Mouse (Mus musculus) adrenal gland, adult 8-10 months (tissue): ENCODE measurements around the gene Fam160b1. TPM values are rescaled to one million over a fixed set of nuclear protein-coding genes. Genes with fewer than 3 reads are reported as not detected.
A peak's percentile ranks its signal among the peaks of the same experiment; 100 is the strongest.

Experiments
- DNase-seq: peaks from one replicate; pipeline ENCODE4 v3.0.0; 2022
- total RNA-seq, 4 experiments: library from RNA; stranded (reverse); gene quantifications; 2 replicates each; pipeline ENCODE4 v1.2.4; 2022

The Fam160b1 gene
- total RNA-seq, 4 experiments from 2014 or later = 20.8 to 26.1 (median 24.4) TPM

DNA sequence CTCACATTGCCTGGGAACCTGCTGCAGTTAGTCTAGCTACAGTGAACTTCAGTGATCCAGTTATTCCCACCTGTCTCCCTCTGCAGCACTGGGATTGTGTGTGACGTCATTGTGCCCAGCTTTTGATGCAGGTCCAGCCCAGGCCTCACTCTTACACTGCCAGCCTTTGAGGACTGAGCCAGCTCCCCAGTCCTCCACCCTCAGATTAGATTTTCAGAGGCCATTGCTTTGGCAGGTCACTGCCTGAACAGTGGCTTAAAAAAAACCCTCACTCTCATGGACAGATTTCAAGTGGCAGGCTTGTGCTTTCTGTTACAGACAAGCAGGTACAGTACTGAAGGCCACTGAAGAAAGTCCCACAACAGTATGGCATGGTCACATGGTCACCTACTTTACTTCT lies 15.8 kb upstream of the Fam160b1 start:
- DNase-seq = no peak

DNA sequence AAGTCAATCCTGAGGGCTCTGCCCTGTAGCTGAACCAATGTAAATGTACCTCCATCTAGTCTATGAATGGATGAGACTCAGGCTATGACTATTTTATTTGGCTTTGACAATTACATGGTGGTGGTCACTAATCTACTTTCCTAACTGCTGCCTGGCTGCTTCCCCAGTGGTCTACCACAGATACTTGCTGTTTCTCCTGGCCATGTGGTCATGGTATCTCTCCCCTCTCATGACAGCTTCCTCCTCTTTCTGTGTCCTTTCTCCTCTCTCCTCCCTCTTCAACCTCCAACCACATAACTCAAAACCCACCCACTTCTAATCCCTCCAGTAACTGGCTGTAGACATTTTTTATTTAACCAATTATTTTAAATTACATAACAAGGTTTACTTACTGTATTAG lies 11.4 kb upstream of the Fam160b1 start:
- no peak for DNase-seq

DNA sequence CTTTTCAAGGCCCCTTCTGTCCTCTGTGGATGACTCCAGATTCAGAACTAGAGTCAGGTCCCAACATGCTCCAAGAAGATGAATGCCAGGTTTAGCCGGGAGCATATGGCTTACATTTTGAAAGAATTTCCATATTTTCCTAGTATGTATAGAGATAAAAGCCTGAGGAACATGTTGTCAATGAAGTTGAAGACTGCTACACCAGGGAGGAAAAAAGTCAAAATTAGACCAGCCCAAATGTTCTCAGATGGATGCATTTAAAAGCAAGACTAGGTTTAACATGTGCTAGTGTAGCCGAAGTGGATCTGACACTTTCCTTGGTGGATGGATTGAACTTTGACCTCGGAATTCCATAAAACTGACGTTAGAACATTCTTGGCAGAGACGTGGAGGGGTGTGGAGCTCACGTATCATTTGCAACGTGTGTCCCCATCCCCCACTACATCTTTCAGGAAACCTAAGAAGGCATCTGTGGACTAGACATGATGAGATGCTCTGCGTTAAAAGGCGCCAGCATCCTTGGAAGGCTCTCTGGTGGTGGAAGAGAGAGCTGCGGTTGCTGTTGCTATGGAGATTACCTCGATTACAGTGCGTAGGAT lies 8.0 kb upstream of the Fam160b1 start:
- no peak for DNase-seq

DNA sequence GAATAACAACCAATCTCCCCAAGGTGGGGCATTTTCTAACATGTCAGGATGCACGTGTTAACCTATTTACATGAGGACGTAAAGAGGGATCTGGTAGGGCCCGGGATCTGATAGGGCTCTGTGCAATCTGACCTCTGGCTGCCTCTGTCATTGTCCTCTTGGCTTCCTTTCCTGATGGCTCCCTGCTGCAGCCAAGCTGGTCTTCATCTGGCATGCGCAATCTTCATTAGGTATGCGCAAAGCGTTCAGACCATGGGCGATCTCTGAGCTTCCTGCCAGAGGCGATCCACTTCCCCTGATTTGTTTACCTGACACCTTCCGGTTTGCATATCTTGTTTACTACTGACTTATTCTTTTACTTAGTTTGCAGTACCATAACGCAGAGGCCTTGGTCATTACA lies 7.3 kb upstream of the Fam160b1 start:
- DNase-seq = no peak

DNA sequence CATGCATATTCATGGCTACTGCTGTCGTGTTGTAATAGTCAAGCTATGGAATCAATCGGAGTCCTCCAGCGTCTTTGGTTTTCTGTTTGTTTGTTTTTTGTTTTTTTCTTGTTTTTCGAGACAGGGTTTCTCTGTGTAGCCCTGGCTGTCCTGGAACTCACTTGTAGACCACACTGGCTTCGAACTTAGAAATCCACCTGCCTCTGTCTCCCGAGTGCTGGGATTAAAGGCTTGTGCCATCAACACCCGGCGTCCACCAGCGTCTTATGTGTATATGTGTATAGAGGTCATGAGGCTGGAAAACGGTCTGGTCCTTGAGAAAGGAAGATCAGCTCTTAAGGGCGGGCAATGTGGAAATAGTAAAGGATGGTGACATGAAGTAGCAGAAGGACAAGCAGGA lies 6.4 kb upstream of the Fam160b1 start:
- DNase-seq = no peak

DNA sequence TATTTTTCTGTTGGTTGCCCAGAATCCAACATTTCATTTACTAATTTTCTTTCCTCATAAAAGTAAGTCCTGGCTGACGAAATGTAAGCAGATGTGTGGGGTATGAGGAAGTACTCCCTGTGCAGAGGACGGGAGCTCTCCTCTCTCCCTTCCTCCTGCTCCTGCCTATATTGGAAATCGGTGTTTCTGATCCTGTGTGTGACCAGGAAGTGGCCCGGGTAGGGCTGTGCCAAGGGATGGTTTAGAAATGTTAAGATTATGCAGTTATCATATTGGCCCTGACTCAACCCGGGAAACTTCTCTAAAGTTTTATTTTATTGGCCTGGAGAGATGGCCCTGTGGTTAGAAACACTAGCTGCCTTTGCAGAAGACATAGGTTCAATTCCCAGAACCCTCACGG lies 5.8 kb upstream of the Fam160b1 start:
- no peak for DNase-seq

DNA sequence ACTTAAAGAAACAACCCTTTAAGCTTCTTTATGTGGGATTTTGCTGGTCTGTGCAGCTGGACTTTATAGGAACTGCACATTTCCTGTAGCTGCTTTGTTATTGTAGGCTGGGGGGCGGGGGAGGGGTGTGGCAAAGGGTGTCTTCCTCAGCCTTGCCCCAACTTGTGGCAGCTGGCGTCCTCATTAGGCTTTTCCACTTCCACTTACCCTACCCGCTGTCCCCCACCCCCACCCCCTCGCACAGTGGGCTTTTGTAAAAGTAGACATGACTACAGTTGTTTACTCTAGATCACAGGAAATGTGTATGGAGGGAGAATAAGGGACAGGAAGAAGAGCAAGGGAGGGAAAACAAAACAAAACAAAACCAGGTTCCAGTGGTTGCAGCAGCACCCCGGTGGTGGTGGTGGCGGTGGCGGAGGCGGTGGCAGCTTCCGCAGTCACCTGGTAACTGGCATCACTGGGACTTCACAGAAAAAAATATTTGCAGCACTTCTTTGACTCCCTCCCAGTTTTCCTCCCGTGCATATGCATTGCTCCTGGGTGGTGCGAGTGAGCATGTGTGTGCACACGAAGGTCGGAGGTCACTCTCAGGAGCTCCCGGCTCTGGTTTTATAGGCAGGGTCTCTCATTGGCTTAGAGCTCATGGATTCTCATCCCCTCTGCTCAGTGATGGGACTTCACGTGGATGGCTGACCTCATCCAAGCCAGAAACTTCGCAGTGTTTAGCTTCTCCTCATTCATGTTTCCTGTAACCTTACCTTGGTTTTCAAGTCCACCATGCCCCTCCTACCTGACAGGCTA lies 4.8 kb upstream of the Fam160b1 start:
- no peak for DNase-seq

DNA sequence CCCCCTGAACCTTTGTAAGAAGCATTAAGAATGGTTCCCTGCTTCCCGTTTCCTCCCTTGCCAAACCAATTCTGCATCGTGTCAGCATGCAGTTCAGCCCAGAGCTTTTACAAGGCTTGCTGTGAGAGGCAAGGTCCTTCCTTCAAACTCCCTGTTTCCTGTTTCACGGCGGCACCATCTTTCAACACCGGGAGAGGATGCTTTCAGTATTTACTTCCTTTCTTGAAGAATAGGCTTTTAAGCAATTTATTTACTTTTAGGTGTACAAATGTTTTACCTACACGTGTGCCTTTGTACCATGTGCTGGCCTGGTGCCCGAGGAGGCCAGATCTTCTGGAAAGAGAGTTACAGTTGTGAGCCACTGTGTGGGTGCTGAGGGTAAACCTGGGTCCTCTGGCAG lies 4.2 kb upstream of the Fam160b1 start:
- DNase-seq = no peak

DNA sequence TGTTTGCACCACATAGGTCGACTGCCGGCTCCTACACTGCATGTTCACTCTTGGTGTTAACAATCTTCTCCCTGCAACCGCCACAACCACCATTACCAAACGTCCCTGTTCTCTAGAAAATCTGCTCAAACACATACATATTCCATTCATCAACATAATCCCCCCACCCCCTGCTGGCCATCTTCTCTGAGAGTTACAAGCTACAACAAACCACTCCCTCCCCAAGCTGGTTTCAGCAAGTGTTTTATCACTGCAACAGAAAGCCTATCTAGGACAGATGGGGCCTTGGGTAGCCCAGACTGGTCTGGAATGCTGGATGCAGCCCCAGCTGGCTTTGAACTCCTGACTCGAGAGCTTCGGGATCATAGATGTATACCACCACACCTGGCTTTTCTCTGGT lies 3.2 kb upstream of the Fam160b1 start:
- no peak for DNase-seq

DNA sequence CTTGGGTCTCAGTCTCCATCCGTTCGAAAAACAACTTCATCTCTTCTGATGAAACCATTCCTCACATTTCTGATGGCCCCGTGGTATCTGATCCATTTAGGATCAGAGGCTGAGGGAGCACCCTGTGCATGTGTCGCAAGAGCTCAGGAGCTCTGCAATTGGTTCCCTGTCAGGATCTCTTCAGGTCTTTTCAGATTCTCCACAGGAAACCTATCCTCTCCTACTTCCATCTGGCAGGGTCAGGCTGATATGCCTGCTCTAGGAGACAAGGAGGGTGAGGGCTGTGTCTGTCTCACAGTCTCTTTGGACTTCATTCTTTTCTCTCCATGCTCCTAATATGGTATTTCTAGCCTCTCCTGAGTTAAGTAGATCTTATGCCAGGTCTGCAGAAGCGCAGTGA lies 2.7 kb upstream of the Fam160b1 start:
- DNase-seq = no peak

DNA sequence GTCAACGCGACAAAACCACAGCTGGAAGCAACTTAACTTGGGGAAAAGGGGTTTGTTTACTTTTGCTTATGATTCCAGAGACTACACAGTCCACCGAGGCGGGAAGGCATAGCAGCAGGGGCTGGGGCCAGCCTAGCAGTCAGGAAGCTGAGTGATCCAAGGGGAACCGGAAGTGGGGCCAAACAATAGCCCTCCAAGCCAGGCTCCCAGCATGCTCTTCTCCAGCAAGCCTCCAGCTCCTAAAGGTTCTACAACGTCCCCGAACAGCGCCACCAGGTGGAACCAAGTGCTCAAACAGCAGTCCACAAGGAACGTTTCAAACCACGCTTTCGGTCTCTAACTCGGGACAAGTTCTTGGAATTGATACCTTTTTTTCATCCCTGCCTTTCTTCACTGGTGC lies 2.2 kb upstream of the Fam160b1 start:
- DNase-seq = peak; percentile 61

DNA sequence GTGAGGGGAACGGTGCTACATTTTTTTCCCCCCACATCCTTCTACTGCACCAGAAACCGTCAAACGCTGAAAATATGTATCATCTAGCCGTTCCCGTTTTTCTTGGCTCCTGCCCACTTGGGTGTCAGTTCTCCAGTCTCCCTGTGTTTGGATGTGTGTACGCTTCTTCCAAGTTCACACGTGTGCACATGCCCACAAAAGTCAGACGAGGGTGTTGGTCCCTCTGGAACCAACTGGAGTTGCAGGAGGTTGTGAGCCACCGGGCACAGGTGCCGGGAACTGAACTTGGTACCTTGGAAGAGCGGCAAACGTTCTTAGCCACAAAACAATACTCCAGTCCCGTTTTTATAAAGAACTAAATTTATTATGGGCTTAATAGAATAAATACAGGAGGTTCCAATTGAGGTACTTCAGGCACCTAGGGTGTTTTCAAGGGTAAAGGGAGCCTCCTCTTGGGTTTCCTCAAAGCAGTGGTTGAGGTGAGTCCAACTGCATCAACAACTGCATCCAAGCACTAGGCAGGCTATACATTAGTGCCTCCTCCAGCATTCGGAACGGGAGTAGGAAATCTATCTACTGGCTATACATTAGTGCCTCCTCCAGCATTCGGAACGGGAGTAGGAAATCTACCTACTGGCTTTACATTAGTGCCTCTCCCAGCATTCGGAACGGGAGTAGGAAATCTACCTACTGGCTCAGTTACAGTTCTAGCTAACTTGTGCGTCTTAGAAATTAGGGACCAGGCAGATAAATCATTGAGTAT lies 1.5 kb upstream of the Fam160b1 start:
- DNase-seq = no peak

DNA sequence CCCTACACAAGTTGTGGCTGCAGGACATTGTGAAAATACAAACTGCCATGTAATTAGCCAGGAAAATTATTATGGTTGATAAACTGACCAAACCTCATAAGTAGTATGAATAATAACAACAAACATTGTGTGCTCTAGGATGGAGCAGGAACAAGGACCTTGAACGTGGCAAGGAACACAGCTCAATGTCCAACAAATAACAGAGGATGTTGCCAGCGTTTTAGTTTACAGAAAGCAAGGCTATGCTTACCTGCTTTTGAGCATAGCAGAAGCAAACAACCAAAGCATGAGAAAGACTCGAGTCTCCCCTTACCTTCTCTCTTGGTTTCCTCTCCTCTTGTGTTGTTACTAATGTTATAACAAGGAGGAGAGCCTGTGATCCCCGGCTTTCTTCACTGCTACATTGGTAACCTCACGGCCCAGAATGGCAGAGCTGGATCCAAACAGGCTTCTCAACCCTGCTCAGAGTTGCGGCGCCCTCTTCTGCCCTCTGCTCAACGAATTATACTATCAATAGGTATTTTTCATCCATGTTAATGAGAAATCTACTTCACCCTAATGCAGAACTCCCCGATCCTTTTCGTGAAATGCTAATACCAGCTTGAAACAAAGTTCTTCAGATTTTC lies 666 bp upstream of the Fam160b1 start:
- DNase-seq = no peak

DNA sequence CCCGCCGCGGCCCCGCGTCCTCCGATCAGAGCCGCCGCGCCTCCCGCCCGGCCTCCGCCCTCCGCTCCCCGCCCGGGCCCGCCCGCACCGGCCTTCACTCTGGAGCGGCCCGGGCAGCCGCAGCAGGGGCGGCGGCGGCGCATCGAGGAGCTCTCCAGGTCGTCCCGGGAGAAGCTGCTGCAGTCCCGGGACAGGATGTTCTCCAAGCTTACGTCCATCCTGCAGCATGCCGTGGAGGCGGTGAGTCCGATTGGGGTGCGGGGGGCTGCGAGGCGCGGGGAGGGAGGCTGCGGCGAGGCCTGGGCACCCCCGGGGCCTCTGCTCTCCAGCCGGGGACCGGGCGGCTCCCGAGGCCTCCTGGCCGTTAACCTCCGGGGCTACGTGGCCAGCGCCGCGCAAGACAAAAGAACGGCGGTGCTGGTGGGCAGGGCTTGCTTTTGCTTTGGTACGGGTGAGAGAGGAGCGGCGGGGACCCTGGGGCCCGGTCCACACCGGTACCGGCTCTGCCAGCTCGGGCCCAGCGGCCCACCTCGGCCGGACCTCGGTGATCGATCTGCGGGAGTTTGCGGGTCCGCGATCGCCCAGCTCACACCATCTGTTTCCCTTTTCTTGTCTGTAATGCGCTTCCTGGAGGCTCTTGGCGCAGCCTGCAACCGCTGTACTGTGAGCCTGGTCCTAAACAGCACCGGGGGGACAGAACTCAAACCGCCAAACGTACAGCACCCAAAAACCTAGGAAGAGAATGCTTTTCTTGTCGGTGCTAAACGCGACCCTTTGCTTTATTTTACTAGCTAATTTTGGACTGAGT lies 855 bp downstream of the Fam160b1 start:
- DNase-seq = peak; percentile 67

DNA sequence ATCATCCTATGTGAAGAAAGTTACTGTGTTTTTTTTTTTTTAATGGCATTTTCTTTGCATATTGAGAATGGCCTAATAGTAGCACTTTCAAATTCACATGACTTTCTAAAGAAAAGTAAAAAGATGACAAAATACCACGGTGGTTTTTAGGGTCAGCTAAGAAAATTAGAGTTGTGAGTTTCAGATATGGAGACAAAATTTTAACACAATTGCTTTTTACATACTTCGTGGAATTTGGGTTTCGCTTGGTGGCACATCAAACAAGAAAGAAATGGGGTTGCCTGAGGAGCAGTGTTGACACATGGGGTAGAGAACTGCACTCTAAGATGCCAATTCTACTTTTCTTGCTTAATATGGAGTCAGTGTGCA lies 1.4 kb downstream of the Fam160b1 start:
- no peak for DNase-seq

DNA sequence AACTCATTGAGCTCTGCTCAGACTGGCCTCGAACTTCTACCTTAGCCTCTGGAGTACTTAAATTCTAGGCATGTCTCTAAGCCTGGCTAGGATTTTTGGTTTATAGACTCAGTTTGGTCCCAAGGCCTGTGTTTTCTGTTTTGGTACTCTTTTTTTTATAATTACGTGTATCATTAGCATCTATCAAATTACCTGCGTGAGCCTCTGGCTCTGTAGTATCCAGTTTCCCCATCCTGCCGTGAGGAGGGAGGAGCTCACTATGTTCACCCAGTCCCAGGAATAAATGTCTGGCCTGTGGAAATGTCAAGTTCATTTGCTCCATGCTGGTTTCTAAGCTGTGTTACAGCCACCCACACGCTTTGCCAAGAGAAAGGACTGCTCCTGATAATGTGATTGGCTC lies 2.1 kb downstream of the Fam160b1 start:
- DNase-seq = no peak

DNA sequence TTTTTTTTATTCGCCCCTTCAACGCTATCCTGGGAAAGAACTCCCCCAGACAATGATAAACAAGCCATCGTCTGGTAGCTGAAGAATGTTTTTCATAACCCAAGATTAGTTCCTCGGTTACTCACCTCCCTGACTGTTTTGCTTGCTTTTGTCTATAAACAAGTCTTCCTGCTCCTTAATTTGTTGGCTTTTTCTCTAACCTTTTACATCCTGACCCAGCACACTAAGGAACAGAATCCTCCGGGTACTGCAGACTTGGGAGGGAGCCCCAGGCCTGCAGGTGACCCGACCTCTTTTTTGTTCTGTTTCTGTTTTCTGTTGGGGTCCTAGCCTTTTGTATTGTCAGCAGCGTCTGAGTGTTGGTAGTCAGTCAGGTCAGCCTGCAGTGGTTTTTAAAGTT lies 2.6 kb downstream of the Fam160b1 start:
- DNase-seq = no peak

DNA sequence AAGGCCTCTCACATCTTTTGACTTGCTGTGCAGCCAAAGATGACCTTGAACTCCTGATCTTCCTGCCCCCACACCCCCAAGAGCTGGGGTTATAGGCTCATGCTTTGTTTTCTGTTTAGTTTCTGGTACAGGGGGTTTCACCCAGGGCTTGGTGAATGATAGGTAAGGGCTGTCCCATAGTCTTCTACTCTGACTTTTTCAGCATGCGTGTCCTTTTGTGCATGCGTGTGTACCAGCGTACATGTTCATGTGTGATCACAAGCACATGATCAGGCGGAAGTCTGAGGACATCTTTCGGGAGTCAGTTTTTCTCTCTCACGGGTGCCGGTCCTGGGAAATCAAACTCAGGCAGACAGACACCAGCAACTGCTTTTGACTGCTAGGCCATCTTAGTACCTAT lies 3.1 kb downstream of the Fam160b1 start:
- DNase-seq = no peak

DNA sequence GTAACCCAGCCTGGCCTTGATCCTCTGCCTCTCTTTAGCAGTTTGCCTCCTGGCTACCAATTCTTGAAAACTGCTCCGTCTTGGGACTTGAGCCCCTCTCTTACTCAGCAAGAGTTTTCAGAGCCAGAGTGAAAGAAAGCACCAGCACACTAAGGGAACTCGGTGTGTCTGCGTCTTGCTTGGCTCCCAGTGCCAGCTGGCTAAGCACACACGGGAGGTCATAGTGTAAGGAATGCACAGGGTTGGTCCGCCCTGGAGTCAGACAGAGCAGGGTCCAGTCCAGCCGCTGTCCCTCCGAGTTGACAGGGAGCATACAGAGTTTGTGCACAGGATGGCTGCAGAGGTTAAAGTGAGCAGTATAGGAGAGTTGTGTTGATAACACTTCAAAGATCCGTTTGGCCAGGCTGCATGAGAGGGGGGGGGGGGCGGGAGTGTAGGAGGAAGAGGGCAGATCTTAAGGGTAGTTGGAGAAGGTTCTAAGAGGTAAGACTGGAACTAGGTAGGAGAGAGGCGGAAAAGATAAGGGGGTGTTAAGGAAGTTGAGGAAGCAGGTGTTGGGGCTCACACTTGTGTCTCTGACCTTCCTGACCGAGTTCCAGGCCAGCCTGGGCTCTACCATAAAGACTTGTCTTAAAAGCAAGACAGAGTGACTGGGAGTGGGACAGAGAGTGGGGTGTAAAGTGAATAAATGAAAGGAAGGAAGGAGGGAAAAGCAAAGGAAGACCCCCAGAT lies 4.6 kb downstream of the Fam160b1 start:
- DNase-seq = no peak

DNA sequence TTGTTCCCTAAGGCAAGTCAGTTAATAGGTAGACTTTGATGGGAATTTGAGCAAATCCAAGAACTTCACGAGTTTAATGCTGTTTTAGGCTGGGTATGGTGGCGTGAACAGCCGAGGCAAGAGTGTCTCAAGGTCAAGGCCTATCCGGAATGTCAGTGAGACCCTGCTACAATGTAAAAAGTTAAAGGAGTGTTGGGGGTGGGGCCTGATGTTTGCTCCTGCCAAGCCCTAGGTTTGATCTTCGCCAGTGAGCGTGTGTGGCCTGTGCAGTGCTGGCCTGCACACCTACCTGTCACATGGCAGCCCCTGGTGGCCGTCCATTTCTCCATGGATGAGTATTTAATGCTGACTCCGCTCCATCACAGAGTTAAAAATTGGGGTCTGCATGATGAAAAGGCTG lies 5.5 kb downstream of the Fam160b1 start:
- no peak for DNase-seq

DNA sequence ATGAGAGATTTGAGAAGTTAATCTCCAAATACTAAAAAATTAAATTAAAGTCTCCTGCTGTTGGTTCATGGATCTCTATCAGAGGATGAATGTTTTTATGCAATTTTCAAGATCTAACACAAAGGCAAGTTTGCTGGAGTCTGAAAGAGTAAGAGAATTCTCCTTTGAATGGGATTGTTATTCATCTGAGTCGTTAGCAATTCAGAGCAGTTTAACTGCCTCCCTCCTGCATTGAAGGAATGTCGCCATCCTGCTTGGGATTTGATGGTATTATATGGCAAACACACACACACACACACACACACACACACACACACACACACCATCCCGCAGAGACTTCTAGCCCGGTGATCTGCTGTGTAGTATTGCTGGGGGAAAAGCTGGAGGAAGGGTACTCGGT lies 6.1 kb downstream of the Fam160b1 start:
- no peak for DNase-seq

DNA sequence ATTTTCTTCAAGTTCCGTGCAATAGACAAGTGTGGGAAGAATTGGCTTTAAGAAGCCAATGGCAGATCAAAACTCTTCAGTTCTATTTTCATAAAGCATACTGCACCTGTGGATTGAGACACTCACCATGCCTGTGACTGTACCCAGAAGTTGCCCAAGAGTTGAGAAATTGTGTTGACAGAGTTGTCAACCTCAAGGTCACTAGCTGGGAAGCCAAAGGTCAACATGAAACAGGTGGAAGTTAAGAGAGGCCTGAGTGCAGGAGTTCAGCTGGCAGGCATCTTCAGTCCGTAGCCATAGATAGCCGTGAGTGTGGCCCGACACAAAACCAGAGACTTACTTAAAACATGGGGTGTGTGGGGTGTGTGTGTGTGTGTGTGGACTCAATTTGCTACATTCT lies 6.7 kb downstream of the Fam160b1 start:
- DNase-seq = no peak
